Mouse (Mus musculus) intestine, embryonic 15.5 days (tissue): Measurements from ENCODE around the gene Cldn24. TPM values are rescaled to one million over a fixed set of nuclear protein-coding genes. Genes with fewer than 3 reads are reported as not detected.
A peak's percentile ranks its signal among the peaks of the same experiment; 100 is the strongest.

Source experiments
- ATAC-seq: fragments of 200-750 bp; cut with Nextera tagmentation; 2 replicates; pipeline ENCODE4 v1.8.0; 2017; ENCODE audit warnings: moderate TSS enrichment, moderate library complexity
- H3K27ac ChIP-seq: fragments of 300-500 bp; sonication (generic); 2 replicates; pipeline ENCODE4 v1.5.1; 2015; ENCODE audit warnings: mild to moderate bottlenecking, inconsistent platforms
- H3K27me3 ChIP-seq: fragments of 300-500 bp; sonication (generic); replicated peaks from 2 replicates; pipeline ENCODE4 v1.6.1; 2015; ENCODE audit warnings: inconsistent platforms
- H3K36me3 ChIP-seq: fragments of 300-500 bp; sonication (generic); 2 replicates; pipeline ENCODE4 v1.6.1; 2015; ENCODE audit warnings: inconsistent platforms
- H3K4me1 ChIP-seq: fragments of 300-500 bp; sonication (generic); replicated peaks from 2 replicates; pipeline ENCODE4 v1.6.1; 2015; ENCODE audit warnings: inconsistent platforms
- H3K4me2 ChIP-seq: fragments of 300-500 bp; sonication (generic); replicated peaks from 2 replicates; pipeline ENCODE4 v1.6.1; 2015; ENCODE audit warnings: mild to moderate bottlenecking, inconsistent platforms
- H3K4me3 ChIP-seq: fragments of 300-500 bp; sonication (generic); replicated peaks from 2 replicates; pipeline ENCODE4 v1.5.1; 2015; ENCODE audit warnings: inconsistent platforms
- H3K9ac ChIP-seq: fragments of 300-500 bp; sonication (generic); 2 replicates; pipeline ENCODE4 v1.6.1; 2015; ENCODE audit warnings: inconsistent platforms
- H3K9me3 ChIP-seq: fragments of 300-500 bp; sonication (generic); 2 replicates; pipeline ENCODE4 v1.6.1; 2016; ENCODE audit warnings: inconsistent platforms
- WGBS: fragments of 180-500 bp; shearing (Covaris S2); methylation state at CpG from one replicate; pipeline ENCODE4 v1.1.7; 2015; 5-methylcytosine and 5-hydroxymethylcytosine counted together
- polyA plus RNA-seq: library from polyadenylated mRNA; unstranded; fragments of >200 nt; fragmentation: Nextera tagmentation; extraction: Ambion mirVana; gene quantifications from 2 replicates; pipeline ENCODE4 v1.2.1, GENCODE M21; 2015

The Cldn24 gene
- polyA plus RNA-seq = not detected in 2 replicates

- ATAC-seq = no peak
- 84% methylated on average over 6 of the region's 6 CpGs for WGBS
Observed at GRCm38 (mm10) chr8:47821843-47822242, at the start of gene Cldn24. Gene Cldn24 (plus strand): TSS chr8:47822143.

GRCm38 (mm10) chr8:47772986-47773385, 49.0 kb upstream of the Cldn24 start:
- Histone ChIP-seq H3K4me1 (no peaks in the 10 kb centered on the region), H3K4me3 (no peak overlapping the region), H3K9ac (no peak overlapping the region), H3K36me3 (no peaks in the 10 kb centered on the region), H3K9me3 (no peaks in the 10 kb centered on the region), H3K27me3 (no peaks in the 10 kb centered on the region), H3K4me2 (no peak overlapping the region), H3K27ac (no peak overlapping the region)
- 76% methylated on average over 5 of the region's 5 CpGs for WGBS
- ATAC-seq = no peak

More at GRCm38 (mm10) chr8:47821843-47822242, at the start of gene Cldn24:
- no peak within 1 kb of the TSS for H3K9ac ChIP-seq
- H3K36me3 ChIP-seq = no peaks in the 10 kb centered on the region
- no peak within 1 kb of the TSS for H3K4me2 ChIP-seq
- H3K9me3 ChIP-seq = no peaks in the 10 kb centered on the region
- H3K27me3 ChIP-seq = no peaks in the 10 kb centered on the region
- H3K4me3 ChIP-seq = no peak within 1 kb of the TSS
- H3K27ac ChIP-seq = no peak within 1 kb of the TSS
- H3K4me1 ChIP-seq = 0 out of 2 replicates have a peak, but pooled peaks cover 2% of the 10 kb centered on the region

- Histone ChIP-seq H3K4me1 (no peaks in the 10 kb centered on the region), H3K4me3 (no peak overlapping the region), H3K9me3 (no peaks in the 10 kb centered on the region), H3K9ac (no peak overlapping the region), H3K27me3 (no peaks in the 10 kb centered on the region), H3K27ac (no peak overlapping the region), H3K4me2 (no peak overlapping the region), H3K36me3 (no peaks in the 10 kb centered on the region)
- 86% methylated on average over 7 of the region's 7 CpGs for WGBS
- ATAC-seq = no peak
Observed at GRCm38 (mm10) chr8:47777415-47777814, 44.5 kb upstream of the Cldn24 start.

- Histone ChIP-seq H3K27me3 (no peaks in the 10 kb centered on the region), H3K9me3 (no peaks in the 10 kb centered on the region), H3K4me2 (no peak overlapping the region), H3K9ac (no peak overlapping the region), H3K36me3 (no peaks in the 10 kb centered on the region), H3K4me3 (no peak overlapping the region), H3K27ac (no peak overlapping the region), H3K4me1 (no peaks in the 10 kb centered on the region)
- 66% methylated on average over 6 of the region's 6 CpGs for WGBS
- no peak for ATAC-seq
Observed at GRCm38 (mm10) chr8:47779589-47779988, 42.4 kb upstream of the Cldn24 start.

- Histone ChIP-seq H3K9ac (no peak overlapping the region), H3K27ac (no peak overlapping the region), H3K36me3 (no peaks in the 10 kb centered on the region), H3K9me3 (no peaks in the 10 kb centered on the region), H3K4me1 (no peaks in the 10 kb centered on the region), H3K4me2 (no peak overlapping the region), H3K27me3 (no peaks in the 10 kb centered on the region), H3K4me3 (no peak overlapping the region)
- 90% methylated on average over 4 of the region's 4 CpGs for WGBS
- ATAC-seq = no peak
Observed at GRCm38 (mm10) chr8:47781881-47782280, 40.1 kb upstream of the Cldn24 start.

GRCm38 (mm10) chr8:47783544-47783943, 38.4 kb upstream of the Cldn24 start:
- no peaks in the 10 kb centered on the region for H3K36me3 ChIP-seq
- H3K9ac ChIP-seq = no peak overlapping the region
- H3K4me1 ChIP-seq = no peaks in the 10 kb centered on the region
- no peak for ATAC-seq
- 89% methylated on average over 2 of the region's 2 CpGs for WGBS
- no peak overlapping the region for H3K27ac ChIP-seq
- no peak overlapping the region for H3K4me3 ChIP-seq
- H3K27me3 ChIP-seq = no peaks in the 10 kb centered on the region
- H3K4me2 ChIP-seq = no peak overlapping the region
- H3K9me3 ChIP-seq = no peaks in the 10 kb centered on the region

GRCm38 (mm10) chr8:47783944-47784343, 38.0 kb upstream of the Cldn24 start:
- no peaks in the 10 kb centered on the region for H3K9me3 ChIP-seq
- no peaks in the 10 kb centered on the region for H3K27me3 ChIP-seq
- H3K4me1 ChIP-seq = no peaks in the 10 kb centered on the region
- H3K4me3 ChIP-seq = no peak overlapping the region
- H3K9ac ChIP-seq = no peak overlapping the region
- no peak overlapping the region for H3K27ac ChIP-seq
- WGBS = 90% methylated on average over 6 of the region's 6 CpGs
- H3K36me3 ChIP-seq = no peaks in the 10 kb centered on the region
- no peak overlapping the region for H3K4me2 ChIP-seq
- no peak for ATAC-seq

GRCm38 (mm10) chr8:47784436-47784835, 37.5 kb upstream of the Cldn24 start:
- no peak overlapping the region for H3K4me3 ChIP-seq
- H3K36me3 ChIP-seq = no peaks in the 10 kb centered on the region
- H3K9ac ChIP-seq = no peak overlapping the region
- H3K9me3 ChIP-seq = no peaks in the 10 kb centered on the region
- WGBS = 80% methylated on average over 7 of the region's 7 CpGs
- H3K27ac ChIP-seq = no peak overlapping the region
- no peaks in the 10 kb centered on the region for H3K27me3 ChIP-seq
- no peak overlapping the region for H3K4me2 ChIP-seq
- ATAC-seq = no peak
- no peaks in the 10 kb centered on the region for H3K4me1 ChIP-seq

GRCm38 (mm10) chr8:47786323-47786722, 35.6 kb upstream of the Cldn24 start:
- Histone ChIP-seq H3K4me3 (no peak overlapping the region), H3K4me1 (no peaks in the 10 kb centered on the region), H3K27ac (no peak overlapping the region), H3K4me2 (no peak overlapping the region), H3K9me3 (no peaks in the 10 kb centered on the region), H3K27me3 (no peaks in the 10 kb centered on the region), H3K9ac (no peak overlapping the region), H3K36me3 (no peaks in the 10 kb centered on the region)
- no peak for ATAC-seq
- WGBS = 89% methylated on average over 15 of the region's 15 CpGs

- Histone ChIP-seq H3K36me3 (no peaks in the 10 kb centered on the region), H3K4me2 (0 out of 2 replicates have a peak overlapping the region, but pooled peaks have one; percentile 3), H3K9ac (no peak overlapping the region), H3K4me1 (no peaks in the 10 kb centered on the region), H3K9me3 (no peaks in the 10 kb centered on the region), H3K27me3 (no peaks in the 10 kb centered on the region), H3K4me3 (no peak overlapping the region), H3K27ac (no peak overlapping the region)
- 51% methylated on average over 10 of the region's 10 CpGs for WGBS
- peak; percentile 47 for ATAC-seq
Observed at GRCm38 (mm10) chr8:47787705-47788104, 34.2 kb upstream of the Cldn24 start.

GRCm38 (mm10) chr8:47791986-47792385, 30.0 kb upstream of the Cldn24 start:
- no peaks in the 10 kb centered on the region for H3K36me3 ChIP-seq
- 71% methylated on average over 9 of the region's 9 CpGs for WGBS
- H3K4me1 ChIP-seq = no peaks in the 10 kb centered on the region
- ATAC-seq = no peak
- no peaks in the 10 kb centered on the region for H3K9me3 ChIP-seq
- H3K9ac ChIP-seq = no peak overlapping the region
- H3K4me3 ChIP-seq = no peak overlapping the region
- no peak overlapping the region for H3K27ac ChIP-seq
- no peaks in the 10 kb centered on the region for H3K27me3 ChIP-seq
- H3K4me2 ChIP-seq = no peak overlapping the region

- Histone ChIP-seq H3K27me3 (no peaks in the 10 kb centered on the region), H3K36me3 (no peaks in the 10 kb centered on the region), H3K9me3 (no peaks in the 10 kb centered on the region), H3K4me3 (no peak overlapping the region), H3K4me2 (no peak overlapping the region), H3K4me1 (no peaks in the 10 kb centered on the region), H3K27ac (no peak overlapping the region), H3K9ac (no peak overlapping the region)
- 47% methylated on average over 6 of the region's 6 CpGs for WGBS
- ATAC-seq = peak; percentile 62
Observed at GRCm38 (mm10) chr8:47799438-47799837, 22.5 kb upstream of the Cldn24 start.

GRCm38 (mm10) chr8:47802349-47802748, 19.6 kb upstream of the Cldn24 start:
- 86% methylated on average over 2 of the region's 2 CpGs for WGBS
- Histone ChIP-seq H3K4me3 (no peak overlapping the region), H3K9me3 (no peaks in the 10 kb centered on the region), H3K4me1 (no peaks in the 10 kb centered on the region), H3K27ac (no peak overlapping the region), H3K4me2 (no peak overlapping the region), H3K27me3 (no peaks in the 10 kb centered on the region), H3K9ac (no peak overlapping the region), H3K36me3 (no peaks in the 10 kb centered on the region)
- no peak for ATAC-seq
